Mouse (Mus musculus) CD4-positive helper T cell, adult 2 months (primary cell): Measurements from ENCODE around the gene Xrcc4.
A peak's percentile ranks its signal among the peaks of the same experiment; 100 is the strongest.
"Not testable (repeated sequence)": the region's sequence is repeated elsewhere in the genome, so short reads cannot be mapped to it uniquely, and the experiment has no call there.

Experiments used
- DNase-seq: peaks from one replicate; pipeline ENCODE4 v3.0.0-alpha.2; 2012; ENCODE audit warnings: low read depth, missing footprints, low spot score

Xrcc4 gene

DNA sequence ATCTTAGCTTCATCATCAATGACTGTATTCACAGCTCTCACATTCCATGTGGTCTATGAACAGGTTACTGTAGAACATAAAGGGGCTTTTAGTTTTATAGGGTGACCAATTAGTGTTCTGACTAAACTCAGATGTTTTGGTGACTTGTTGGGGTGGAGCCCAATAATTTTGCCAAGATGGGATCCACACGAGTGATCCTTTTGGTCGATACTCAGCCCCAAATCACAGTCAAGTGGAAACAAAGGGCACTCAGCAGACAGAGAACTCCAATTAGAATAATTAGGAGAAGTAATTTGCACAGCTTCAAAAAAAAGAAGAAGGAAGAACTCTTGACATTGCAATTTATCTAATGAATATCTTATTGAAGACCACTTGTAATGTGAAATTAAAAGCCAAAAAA lies 274.9 kb downstream of the Xrcc4 start:
- DNase-seq = no peak

DNA sequence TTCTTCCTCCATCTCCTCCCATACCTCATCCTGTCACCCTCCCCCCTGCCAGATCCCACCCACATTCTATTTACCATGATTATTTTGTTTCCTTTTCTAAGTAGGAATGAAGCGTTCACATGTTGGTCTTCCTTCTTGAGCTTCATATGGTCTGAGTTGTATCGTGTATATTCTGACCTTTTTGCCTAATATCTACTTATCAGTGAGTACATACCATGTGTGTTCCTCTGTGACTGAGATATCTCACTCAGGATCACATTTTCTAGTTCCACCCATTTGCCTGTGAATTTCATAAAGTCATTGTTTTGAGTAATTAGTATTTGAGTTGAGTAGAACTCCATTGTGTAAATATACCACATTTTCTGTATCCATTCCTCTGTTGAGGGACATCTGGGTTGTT lies 277.2 kb downstream of the Xrcc4 start:
- no peak for DNase-seq

DNA sequence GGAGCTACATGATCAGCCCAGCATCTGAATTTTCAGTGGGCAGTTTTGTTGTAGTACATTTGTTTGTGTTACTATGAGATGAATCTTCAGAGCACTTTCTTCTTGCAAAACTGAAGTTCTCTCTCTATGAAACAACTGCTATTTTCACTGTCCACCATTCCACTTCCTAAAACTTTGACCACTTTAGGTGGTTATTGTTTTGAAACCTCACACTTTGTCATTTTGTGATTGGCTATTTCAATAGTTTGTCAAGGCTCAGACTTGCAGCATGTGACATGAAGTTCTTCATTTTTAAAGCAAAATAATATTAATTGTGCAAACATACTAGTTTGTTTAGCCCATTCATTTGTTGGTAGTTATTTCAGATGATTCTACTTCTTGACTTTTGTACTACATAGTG lies 280.4 kb downstream of the Xrcc4 start:
- no peak for DNase-seq

DNA sequence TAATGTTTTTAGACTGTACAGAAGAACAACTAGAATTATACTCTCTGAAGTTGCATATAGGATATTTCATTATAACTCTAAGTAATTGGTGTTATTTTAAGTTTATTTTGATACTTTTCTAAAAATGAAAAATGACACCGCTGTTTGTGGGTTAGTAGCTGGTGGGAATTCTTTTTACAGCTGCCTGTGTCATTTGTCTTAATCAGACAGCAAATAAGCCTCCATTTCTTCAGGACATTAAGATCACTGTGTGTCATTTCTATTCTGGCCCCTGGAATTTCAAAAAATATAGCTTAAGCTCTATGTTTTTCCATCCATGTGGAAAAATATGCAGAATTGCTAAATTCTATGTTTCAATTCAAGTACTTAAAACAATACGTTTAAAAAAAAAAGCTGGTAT lies 287.5 kb downstream of the Xrcc4 start:
- DNase-seq = no peak

DNA sequence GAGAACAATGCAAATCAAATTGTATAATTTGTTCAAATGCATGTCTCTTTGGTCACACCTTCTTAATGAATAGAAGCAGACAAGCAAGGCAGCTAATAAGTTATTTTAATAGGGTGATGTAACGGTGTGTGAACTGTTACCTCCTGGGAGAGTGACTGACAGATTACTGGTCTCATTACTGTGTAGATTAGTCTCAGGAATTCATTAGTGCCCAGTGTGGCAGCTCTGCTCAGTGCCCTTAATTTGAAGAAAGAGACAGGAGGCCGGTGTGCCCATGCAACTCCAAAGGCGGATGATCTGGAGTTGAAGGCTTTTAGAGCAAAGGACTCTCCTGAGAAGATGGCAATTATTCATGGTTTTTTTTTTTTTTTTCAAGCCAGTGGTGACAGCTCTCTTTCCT lies 291.7 kb downstream of the Xrcc4 start:
- no peak for DNase-seq

DNA sequence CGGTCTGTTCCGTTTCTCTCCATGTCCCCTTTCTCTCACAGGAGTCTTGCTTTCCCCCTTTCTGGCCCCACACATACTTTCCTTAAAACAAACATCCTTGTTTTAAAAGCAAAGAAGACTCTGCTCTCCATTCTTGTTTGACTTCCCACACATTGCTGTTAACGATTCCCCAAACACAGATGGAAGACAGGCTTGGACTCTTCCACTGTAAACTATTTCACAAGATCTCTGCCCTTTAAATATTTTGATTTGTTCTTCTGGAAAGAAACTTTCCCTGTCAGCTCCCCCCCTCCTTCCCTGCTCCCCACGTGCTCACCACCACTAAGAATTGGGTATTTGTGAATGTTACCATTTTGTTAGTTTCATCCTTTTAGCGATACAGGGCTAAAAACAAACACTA lies 297.9 kb downstream of the Xrcc4 start:
- no peak for DNase-seq

DNA sequence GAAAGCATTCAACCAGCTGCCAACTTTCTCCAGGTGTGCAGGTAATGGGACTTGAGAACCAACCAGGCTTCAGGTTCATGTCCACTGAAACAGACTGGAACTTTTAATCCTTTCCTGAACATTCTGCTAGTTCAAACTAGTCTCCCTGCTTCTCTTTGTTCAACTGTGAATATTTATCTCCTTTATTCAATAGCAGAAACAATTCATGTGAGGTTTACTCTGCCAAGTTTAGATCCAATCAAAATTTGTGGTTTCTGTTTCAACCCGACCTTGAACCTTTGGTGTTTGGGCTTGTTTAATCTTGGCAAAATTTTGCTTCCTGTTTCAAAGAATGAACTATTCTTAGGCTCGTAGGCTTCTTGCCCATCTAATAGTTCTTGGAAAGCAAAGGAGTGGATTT lies 306.5 kb downstream of the Xrcc4 start:
- no peak for DNase-seq

DNA sequence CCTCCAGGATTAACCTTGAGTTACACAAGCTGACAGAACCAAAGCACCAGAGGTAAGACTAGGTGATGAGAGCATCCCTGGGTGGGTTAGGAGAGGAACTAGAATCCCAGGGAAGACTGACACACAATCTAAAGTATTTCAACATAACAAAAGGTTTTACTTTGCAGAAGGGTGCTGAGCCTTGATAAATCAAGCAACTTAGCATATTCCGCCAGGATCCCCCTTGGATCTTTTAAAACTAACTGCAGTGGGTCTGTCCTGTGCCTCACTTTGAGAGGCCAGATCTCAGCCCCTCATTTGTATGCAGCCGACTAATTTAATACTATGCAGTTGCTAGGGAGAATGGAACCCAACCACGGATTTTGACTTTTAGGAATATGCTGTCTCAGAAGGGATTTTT lies 309.1 kb downstream of the Xrcc4 start:
- no peak for DNase-seq

DNA sequence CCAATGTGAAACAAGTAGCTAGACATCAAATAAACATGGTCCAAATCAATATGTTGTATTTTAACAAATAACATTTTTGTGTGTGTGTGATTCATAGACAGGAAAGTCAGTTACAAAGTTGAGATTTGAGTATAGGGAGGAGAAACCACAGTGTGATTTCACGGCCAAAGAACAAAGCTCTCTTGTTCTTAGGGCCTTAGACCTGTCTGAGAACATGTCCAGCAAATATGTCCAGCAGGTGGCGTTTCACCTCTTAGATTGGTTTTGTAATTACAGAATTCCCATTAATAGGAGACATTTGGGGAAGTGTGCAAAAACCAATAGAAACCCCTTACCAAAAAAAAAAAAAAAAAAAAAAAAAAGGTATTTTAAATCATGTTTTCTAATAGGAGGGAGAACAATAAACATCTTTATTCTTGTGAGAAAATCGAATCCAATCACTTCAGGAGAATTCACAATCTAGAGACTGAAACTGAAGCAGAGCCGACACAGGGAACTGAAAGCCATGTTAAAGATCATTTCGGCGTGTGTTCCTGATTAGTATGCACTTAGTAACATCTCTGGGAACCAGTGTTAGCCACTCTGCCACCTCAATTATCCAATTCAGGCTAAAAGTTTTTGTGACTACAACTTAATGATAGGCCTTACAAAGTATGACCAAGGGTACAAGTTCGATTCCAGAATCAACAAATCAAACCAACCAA lies 310.0 kb downstream of the Xrcc4 start:
- DNase-seq = no peak

DNA sequence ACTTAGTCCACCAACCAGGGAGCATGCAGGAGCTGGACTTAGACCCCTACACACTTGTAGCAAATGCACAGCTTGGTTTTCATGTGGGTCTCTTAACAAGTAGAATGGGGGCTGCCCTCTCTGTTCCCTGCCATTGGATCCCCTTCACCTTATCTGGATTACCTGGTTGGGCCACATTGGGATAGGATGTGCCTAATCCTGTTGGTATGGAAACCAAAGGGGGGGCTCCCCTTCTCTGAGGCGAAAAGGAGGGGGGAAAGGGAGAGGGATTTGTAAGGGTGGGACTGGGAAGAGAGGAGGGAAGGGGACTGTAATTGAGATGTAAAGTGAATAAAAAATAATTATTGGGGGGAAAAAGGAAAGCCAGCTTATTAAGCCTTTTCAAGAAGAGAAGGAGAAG lies 311.6 kb downstream of the Xrcc4 start:
- DNase-seq = no peak

DNA sequence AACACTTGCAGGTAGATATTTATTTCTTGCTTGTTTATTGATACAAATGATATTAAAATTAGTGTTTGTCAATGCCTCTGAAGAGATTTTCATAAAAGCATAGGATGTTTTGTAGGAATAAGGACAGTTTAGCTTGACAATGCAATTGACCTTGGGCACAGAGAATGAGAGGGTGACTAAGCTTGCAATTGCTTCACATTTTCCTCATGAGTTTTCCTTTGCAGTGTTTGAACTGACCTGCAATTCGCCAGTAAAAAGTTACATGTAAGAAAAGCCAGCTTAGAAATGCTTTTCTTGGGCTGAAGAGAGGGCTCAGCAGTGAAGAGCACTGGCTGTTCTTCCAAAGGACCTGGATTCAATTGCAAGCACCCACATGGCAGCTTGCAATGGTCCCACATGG lies 312.3 kb downstream of the Xrcc4 start:
- no peak for DNase-seq

DNA sequence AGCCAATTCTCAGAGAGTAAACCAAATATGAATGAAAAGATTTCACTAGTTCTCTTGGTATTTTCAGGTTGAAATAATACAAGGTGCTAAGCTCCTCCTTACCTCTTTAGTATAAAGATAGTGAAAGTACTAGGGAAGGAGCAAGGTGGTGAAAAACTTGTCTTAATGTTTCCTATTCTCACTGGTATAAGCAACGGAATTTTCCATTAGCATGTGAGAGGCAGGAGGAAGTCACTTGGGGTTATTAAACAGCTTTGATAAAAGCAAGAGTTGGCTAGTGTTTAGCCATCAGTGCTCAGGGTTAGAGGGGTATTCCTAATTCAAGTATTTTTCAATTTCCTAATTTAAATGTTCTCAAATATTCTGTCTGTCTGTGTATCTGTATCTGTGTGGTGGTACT lies 322.9 kb downstream of the Xrcc4 start:
- no peak for DNase-seq

DNA sequence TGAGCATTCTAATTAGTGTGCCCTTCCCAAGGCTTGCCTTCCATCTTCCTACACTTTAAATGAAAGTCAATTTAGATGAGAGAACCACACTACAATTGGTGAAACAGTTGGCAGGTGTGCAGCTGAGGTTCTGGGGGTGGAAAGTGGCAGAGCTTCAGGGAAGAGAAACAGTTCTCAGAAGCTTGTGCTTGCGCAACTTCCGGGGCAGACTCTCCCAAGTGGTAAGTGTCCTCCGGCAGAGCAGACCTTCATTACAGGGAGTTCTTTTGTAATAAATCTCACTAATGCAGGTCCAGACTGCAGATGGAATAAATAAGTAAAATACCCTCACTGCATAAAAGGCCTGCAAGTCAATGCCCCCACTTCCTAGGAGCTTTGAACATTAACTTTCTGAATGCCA lies 323.4 kb downstream of the Xrcc4 start:
- no peak for DNase-seq

DNA sequence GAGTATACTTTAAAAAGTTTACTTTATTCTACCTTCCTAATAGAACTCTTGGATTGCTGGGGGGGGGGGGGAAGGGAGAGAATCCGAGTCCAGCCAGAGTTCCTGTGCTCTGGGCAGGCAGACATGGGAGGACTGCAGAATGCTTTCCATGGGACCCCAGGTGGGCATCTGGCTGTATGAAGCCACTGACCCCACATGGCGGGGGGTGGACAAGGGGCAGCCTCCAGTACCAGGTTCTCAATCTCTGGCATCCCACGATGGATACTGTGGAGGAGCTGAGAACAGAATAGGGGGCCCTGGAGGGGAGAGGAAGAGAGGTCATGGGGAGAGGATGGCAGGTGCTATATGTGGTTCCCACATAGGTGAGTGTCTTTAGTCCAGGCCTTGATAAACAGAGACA lies 327.1 kb downstream of the Xrcc4 start:
- no peak for DNase-seq

DNA sequence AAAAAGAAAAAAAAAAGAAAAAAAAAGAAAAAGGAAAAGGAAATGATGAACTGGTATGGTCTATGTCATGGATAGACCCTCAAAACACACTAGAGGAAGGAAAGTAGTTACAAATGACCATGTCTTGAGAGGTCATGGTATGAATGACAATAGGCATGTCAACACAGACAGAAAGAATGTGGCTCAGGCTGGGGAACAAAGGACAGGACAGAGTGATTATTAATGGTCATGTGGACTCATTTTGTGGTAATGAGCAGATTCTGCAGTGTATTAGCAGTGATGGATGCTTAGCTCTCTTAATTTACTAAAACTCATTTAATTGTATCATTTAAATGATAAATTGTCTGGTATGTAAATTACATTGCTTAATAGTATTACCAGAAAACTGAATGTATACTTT lies 333.1 kb downstream of the Xrcc4 start:
- DNase-seq = no peak

DNA sequence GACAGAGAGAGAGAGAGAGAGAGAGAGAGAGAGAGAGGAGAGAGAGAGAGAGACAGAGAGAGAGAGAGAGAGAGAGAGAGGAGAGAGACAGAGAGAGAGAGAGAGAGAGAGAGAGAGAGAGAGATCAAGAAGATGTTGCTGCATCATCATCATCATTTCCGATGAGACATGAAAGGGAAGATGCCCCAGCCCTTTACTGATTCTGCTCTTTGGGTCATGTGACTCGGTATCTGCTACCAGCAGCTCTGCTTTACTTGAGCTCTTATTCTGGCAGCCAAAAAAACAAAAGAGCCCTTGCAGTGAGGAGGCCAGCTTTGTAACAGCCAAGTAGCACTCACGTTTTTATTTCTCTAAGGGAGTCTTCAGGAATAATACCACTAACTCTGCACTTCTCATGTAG lies 338.8 kb downstream of the Xrcc4 start:
- DNase-seq = not testable (repeated sequence)

DNA sequence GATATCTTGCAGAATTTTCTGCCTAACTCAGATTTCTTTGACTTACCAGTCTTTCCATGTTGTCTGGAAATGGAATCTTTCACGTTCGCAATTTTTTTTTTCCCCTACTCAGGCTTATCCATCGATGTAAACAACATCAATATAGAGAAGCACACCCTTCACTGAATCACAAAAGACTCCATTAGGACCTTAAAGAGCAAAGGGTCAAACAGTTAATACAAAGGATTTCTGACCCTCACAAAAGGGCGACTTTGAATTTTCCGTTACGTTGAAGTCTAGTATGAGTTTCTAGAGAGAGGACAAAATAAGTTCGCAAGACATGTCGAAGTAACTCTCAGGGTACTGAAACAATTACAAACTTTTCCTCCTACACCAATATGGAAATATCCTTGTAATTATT lies 346.2 kb downstream of the Xrcc4 start:
- DNase-seq = no peak

DNA sequence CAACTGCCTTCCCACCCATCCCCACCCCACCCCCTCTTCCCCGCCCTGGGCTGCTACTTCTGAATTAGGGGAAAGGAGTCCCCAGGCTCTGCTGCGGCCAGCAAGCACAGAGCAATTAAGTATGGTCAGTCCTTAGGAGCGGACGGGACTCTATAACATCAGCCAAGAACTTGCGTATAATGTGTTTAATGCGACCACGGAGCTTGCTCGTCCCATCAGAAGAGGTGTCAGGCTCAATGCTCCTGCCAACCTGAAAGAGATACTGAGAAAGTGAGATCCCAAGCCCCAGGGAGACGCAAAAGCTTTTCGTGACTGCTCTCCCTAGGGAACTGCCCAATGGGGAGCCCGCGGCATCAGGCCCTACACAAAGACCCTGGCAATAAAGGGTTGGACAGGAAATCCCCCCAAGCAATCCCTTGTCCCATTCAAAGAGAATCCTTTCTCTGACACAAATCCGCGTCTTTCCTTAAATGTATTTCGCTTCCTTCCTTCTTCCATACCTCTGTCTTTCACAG lies 346.7 kb downstream of the Xrcc4 start:
- no peak for DNase-seq

DNA sequence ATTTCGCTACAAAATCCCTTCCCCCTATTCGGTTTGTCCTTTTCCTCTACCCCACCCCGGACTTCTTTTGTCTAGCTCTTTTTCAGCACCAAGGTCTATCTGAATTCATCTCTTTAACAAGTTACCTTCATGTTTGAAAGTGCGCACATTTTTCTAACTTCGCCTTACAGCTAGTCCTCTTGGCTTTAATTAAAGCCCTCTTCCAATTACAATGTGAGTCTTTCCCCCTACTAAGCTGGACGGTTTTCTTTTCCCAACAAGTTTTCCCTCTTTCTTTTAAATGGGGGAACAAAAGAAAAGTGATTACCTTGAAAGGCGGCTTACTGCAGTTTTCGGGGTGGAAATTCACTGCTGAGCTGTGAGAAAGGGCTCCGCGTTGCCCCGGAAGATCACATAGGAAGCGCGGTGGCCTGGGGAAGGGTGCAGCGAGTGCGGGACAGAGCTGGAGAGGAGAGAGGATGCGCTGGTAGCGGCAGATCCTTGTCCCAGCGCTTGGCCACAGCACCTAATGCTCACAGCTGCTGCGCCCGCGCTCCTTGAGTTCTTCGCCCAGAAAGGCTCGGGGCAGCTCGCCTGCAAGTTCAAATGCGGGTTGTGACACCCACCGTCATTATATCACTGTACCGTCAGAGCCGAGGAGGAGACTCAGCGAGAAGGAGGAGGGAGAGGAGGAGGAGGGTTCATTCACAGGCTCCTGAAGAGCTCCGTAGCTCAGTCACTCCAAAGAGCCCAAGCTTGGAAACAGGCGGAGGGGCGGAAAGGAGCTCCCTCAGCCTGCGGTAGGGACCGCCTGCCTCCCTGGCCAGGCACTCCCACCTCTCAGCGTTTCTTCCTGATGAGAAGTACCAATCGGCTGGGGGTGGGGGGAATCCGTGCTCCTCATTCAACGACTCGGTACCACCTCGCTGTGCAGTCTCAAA lies 347.4 kb downstream of the Xrcc4 start, which contains the start of gene Vcan:
TSS of gene Vcan (minus strand) at position 744 of the 920 bp plus-strand sequence.
- DNase-seq = peak; percentile 13

DNA sequence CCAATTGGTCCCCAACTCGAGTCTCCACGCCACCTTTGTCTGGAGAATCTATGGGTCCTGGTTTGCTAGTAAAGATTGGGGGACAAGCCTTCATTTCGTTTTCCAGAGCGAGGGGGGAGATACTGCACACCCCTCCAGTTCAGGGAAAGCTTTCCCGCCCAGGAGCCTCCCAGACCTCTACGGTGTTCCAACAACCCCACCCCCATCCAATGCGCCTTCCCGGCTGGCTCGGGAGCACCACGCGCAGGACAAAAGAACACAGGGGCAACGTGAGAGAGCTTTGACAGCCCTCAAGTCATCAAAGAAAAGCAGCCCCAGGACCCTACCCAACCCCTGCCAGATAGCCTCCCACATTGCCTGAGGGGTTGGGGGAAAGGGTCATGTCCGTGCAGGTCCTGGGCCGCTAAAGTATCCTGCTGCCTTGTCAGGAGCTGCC lies 348.3 kb downstream of the Xrcc4 start:
- DNase-seq = no peak

DNA sequence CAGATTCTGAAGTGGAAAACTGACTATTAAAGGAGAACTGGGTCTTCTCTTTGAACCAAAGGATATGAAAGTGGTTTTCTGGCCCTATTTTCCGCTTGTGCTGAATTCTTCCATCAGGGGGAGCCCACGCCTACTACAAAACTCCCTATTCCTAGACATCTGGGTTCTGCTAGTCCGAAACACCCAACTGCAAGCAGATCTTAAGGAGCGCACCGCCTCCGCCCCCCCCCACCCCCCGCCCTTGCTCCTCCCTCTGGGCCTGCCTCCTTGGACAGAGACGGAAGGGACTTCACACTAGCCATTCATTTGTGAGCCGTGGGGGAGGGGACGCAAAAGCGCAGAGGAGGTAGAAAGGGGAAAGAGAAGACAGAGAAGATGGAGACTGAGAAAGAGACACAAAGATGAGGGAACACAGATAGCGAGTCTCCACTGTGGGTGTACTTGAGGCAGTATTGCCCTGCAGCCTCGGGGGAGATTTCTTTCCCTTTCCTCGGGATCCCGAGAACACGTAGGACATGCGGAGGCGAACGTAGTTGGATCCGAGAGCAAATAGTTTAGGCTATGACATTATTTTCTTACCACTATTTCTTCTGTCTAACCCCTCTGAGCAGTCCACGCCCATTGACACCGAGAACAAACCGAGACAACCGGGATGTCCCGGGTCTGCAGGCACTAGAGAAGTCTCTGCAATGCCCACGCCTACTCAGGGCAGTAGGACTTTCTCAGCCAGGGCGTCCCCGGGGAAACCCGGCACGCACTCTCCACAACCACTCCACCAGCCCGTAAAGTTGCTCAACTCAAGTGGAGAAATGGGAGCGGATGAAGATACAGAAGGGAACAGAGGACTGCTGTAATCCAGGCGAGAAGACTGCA lies 348.9 kb downstream of the Xrcc4 start:
- DNase-seq = peak; percentile 59
